Mouse (Mus musculus) ovary, postnatal 10 days (tissue): ENCODE data around the gene Vmn1r157.
"Not testable (repeated sequence)": the region's sequence is repeated elsewhere in the genome, so short reads cannot be mapped to it uniquely, and the experiment has no call there.

Experiments used
- DNase-seq: peaks from one replicate; pipeline ENCODE4 v3.0.0; 2022; ENCODE audit warnings: low spot score

Gene Vmn1r157

GRCm38 (mm10) chr7:22761397-22761796, at the start of gene Vmn1r157:
Gene Vmn1r157, plus strand, starts transcription at chr7:22761697.
- not testable (repeated sequence) for DNase-seq

- not testable (repeated sequence) for DNase-seq
Observed at GRCm38 (mm10) chr7:22719610-22720009, 41.9 kb upstream of the Vmn1r157 start, which contains the start of gene Gm4567. Gene Gm4567, minus strand, starts transcription at chr7:22719710.

- DNase-seq: not testable (repeated sequence)
Observed at GRCm38 (mm10) chr7:22775981-22776380, 14.5 kb downstream of the Vmn1r157 start.

DNA sequence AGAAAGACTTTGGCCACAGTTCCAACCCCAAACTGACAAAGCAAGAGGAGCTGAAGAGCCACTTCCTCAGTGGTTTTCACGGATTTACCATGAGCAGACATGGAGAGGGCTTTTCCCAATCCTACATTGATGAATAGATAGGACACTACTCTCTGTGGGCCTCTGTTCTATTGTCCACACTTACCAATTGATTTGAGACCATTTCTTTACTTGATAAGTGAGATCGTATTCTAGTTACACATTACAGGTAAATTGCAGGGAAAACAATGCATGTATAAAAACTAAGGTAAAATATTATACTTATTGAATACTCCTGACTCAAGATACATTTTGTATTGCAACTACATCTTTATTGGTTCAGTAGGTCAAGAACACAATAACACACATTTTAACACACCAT, 29.2 kb downstream of the Vmn1r157 start, which contains the start of gene Vmn1r158:
Gene Vmn1r158, minus strand, starts transcription at position 101 of the 400 bp plus-strand sequence.
- not testable (repeated sequence) for DNase-seq
